Mouse (Mus musculus): ENCODE measurements around the gene Mpv17l. TPM values are rescaled to one million over a fixed set of nuclear protein-coding genes. Genes with fewer than 3 reads are reported as not detected.
"Not testable (repeated sequence)": the region's sequence is repeated elsewhere in the genome, so short reads cannot be mapped to it uniquely, and the experiment has no call there.

Gene Mpv17l
- polyA plus RNA-seq, 1 experiment from 2014 or later, result 2.0 TPM

GRCm38 (mm10) chr16:13940139-13940846 lies 37.3 kb downstream of the Mpv17l start:
- WGBS, result 5% methylated on average over 28 of the region's 28 CpGs
- Histone ChIP-seq H3K27me3 (peaks cover 21% of the 10 kb centered on the region), H3K4me1 (replicated peaks) (peaks cover 7% of the 10 kb centered on the region; the same call in 1 of the 2 replicates), H3K27ac (no peak overlapping the region), H3K9me3 (replicated peaks) (no peaks in the 10 kb centered on the region), H3K36me3 (no peaks in the 10 kb centered on the region), H3K4me2 (peak overlapping the region; percentile 99), H3K9ac (peak overlapping the region; percentile 56), H3K4me3 (peak overlapping the region; percentile 64)
- ATAC-seq (replicated peaks; ENCODE audit: insufficient number of reproducible peaks, insufficient read depth, low FRiP score, low read depth), result peak; percentile 78

- Histone ChIP-seq H3K4me3 (peak overlapping the region; percentile 64), H3K36me3 (no peaks in the 10 kb centered on the region), H3K9ac (peak overlapping the region; percentile 56), H3K9me3 (replicated peaks) (no peaks in the 10 kb centered on the region), H3K4me1 (replicated peaks) (peaks cover 7% of the 10 kb centered on the region; the same call in 1 of the 2 replicates), H3K4me2 (peak overlapping the region; percentile 99), H3K27me3 (peaks cover 21% of the 10 kb centered on the region), H3K27ac (no peak overlapping the region)
- peak; percentile 50 for ATAC-seq (replicated peaks; ENCODE audit: insufficient number of reproducible peaks, insufficient read depth, low FRiP score, low read depth)
- 2% methylated on average over 34 of the region's 34 CpGs for WGBS
Measured at GRCm38 (mm10) chr16:13940847-13941395, 38.0 kb downstream of the Mpv17l start.

GRCm38 (mm10) chr16:13944178-13944577 lies 41.2 kb downstream of the Mpv17l start:
- no peak for ATAC-seq (replicated peaks; ENCODE audit: insufficient number of reproducible peaks, insufficient read depth, low FRiP score, low read depth)
- H3K4me2 ChIP-seq, result no peak overlapping the region
- peaks cover 7% of the 10 kb centered on the region; the same call in 1 of the 2 replicates for H3K4me1 ChIP-seq (replicated peaks)
- peaks cover 21% of the 10 kb centered on the region for H3K27me3 ChIP-seq
- no peaks in the 10 kb centered on the region for H3K9me3 ChIP-seq (replicated peaks)
- 39% methylated on average over 4 of the region's 4 CpGs for WGBS
- H3K9ac ChIP-seq, result no peak overlapping the region
- no peak overlapping the region for H3K4me3 ChIP-seq
- H3K36me3 ChIP-seq, result no peaks in the 10 kb centered on the region
- H3K27ac ChIP-seq, result no peak overlapping the region

GRCm38 (mm10) chr16:13944752-13945151 lies 41.8 kb downstream of the Mpv17l start:
- peaks cover 7% of the 10 kb centered on the region; the same call in 1 of the 2 replicates for H3K4me1 ChIP-seq (replicated peaks)
- no peak overlapping the region for H3K9ac ChIP-seq
- no peak for ATAC-seq (replicated peaks; ENCODE audit: insufficient number of reproducible peaks, insufficient read depth, low FRiP score, low read depth)
- H3K36me3 ChIP-seq, result no peaks in the 10 kb centered on the region
- no peak overlapping the region for H3K27ac ChIP-seq
- H3K9me3 ChIP-seq (replicated peaks), result no peaks in the 10 kb centered on the region
- H3K4me3 ChIP-seq, result no peak overlapping the region
- peaks cover 21% of the 10 kb centered on the region for H3K27me3 ChIP-seq
- no peak overlapping the region for H3K4me2 ChIP-seq
- 71% methylated on average over 5 of the region's 5 CpGs for WGBS

- H3K9ac ChIP-seq, result no peak overlapping the region
- no peak overlapping the region for H3K27ac ChIP-seq
- H3K4me3 ChIP-seq, result no peak overlapping the region
- 65% methylated on average over 4 of the region's 4 CpGs for WGBS
- no peak overlapping the region for H3K4me2 ChIP-seq
- H3K9me3 ChIP-seq (replicated peaks), result no peaks in the 10 kb centered on the region
- peaks cover 7% of the 10 kb centered on the region; the same call in 1 of the 2 replicates for H3K4me1 ChIP-seq (replicated peaks)
- ATAC-seq (replicated peaks; ENCODE audit: insufficient number of reproducible peaks, insufficient read depth, low FRiP score, low read depth), result no peak
- H3K36me3 ChIP-seq, result no peaks in the 10 kb centered on the region
- peaks cover 21% of the 10 kb centered on the region for H3K27me3 ChIP-seq
Measured at GRCm38 (mm10) chr16:13945153-13945552, 42.2 kb downstream of the Mpv17l start.

- Histone ChIP-seq H3K9me3 (replicated peaks) (no peaks in the 10 kb centered on the region), H3K9ac (no peak overlapping the region), H3K4me3 (no peak overlapping the region), H3K36me3 (no peaks in the 10 kb centered on the region), H3K4me2 (no peak overlapping the region), H3K27me3 (peaks cover 13% of the 10 kb centered on the region), H3K27ac (no peak overlapping the region), H3K4me1 (replicated peaks) (no peaks in the 10 kb centered on the region)
- no peak; the same call in 1 of the 2 replicates for ATAC-seq (replicated peaks; ENCODE audit: insufficient number of reproducible peaks, insufficient read depth, low FRiP score, low read depth)
- 88% methylated on average over 1 of the region's 1 CpGs for WGBS
Measured at GRCm38 (mm10) chr16:13946306-13946705, 43.3 kb downstream of the Mpv17l start.

GRCm38 (mm10) chr16:13951245-13951644 lies 48.3 kb downstream of the Mpv17l start:
- Histone ChIP-seq H3K4me2 (no peak overlapping the region), H3K4me1 (replicated peaks) (no peaks in the 10 kb centered on the region), H3K4me3 (no peak overlapping the region), H3K9ac (no peak overlapping the region), H3K9me3 (replicated peaks) (no peaks in the 10 kb centered on the region), H3K36me3 (no peaks in the 10 kb centered on the region), H3K27ac (no peak overlapping the region), H3K27me3 (no peaks in the 10 kb centered on the region)
- WGBS, result 78% methylated on average over 3 of the region's 3 CpGs
- ATAC-seq (replicated peaks; ENCODE audit: insufficient number of reproducible peaks, insufficient read depth, low FRiP score, low read depth), result no peak

- Histone ChIP-seq H3K9me3 (replicated peaks) (no peaks in the 10 kb centered on the region), H3K4me2 (no peak overlapping the region), H3K36me3 (no peaks in the 10 kb centered on the region), H3K27me3 (no peaks in the 10 kb centered on the region), H3K27ac (no peak overlapping the region), H3K4me1 (replicated peaks) (no peaks in the 10 kb centered on the region), H3K9ac (no peak overlapping the region), H3K4me3 (no peak overlapping the region)
- ATAC-seq (replicated peaks; ENCODE audit: insufficient number of reproducible peaks, insufficient read depth, low FRiP score, low read depth), result no peak
- WGBS, result 35% methylated on average over 1 of the region's 1 CpGs
Measured at GRCm38 (mm10) chr16:13962053-13962452, 59.1 kb downstream of the Mpv17l start.

GRCm38 (mm10) chr16:13969096-13969495 lies 66.1 kb downstream of the Mpv17l start:
- Histone ChIP-seq H3K36me3 (no peaks in the 10 kb centered on the region), H3K4me1 (replicated peaks) (no peaks in the 10 kb centered on the region), H3K4me3 (no peak overlapping the region), H3K27ac (no peak overlapping the region), H3K27me3 (no peaks in the 10 kb centered on the region), H3K9ac (no peak overlapping the region), H3K4me2 (no peak overlapping the region), H3K9me3 (replicated peaks) (no peaks in the 10 kb centered on the region)
- ATAC-seq (replicated peaks; ENCODE audit: insufficient number of reproducible peaks, insufficient read depth, low FRiP score, low read depth), result no peak
- WGBS, result 87% methylated on average over 1 of the region's 1 CpGs

DNA sequence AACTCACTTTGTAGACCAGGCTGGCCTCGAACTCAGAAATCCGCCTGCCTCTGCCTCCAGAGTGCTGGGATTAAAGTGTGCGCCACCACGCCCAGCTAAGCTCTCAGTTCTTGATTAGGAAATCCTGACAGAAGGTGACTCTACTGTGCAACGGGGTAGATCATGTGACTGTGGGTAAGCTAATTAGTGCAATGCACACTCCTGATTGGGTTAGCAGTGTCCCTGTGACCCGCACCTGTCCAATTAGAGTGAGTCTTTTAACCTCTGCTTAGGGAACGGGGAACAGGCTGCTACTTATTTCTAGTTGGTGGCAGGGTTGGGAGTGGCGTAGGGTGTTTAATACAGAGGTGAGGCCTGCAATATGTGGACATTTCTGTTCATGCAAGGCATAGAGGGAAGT lies 69.1 kb downstream of the Mpv17l start:
- whole genome bisulfite sequencing, result 83% methylated on average over 8 of the region's 8 CpGs
- H3K27me3 ChIP-seq, result no peaks in the 10 kb centered on the region

GRCm38 (mm10) chr16:13976358-13976896 lies 73.5 kb downstream of the Mpv17l start:
- H3K9me3 ChIP-seq (replicated peaks); H3K36me3 ChIP-seq; H3K4me2 ChIP-seq; H3K9ac ChIP-seq; ATAC-seq (replicated peaks; ENCODE audit: insufficient number of reproducible peaks, insufficient read depth, low FRiP score, low read depth); H3K4me3 ChIP-seq; H3K27me3 ChIP-seq; H3K4me1 ChIP-seq (replicated peaks); H3K27ac ChIP-seq: not testable (repeated sequence)
- 80% methylated on average over 4 of the region's 4 CpGs for WGBS

More for the DNA sequence above, 69.1 kb downstream of the Mpv17l start:
- Histone ChIP-seq H3K9ac (no peak overlapping the region), H3K4me3 (no peak overlapping the region), H3K27ac (no peak overlapping the region), H3K36me3 (no peaks in the 10 kb centered on the region), H3K4me2 (no peak overlapping the region), H3K4me1 (replicated peaks) (no peaks in the 10 kb centered on the region), H3K9me3 (replicated peaks) (no peaks in the 10 kb centered on the region)
- ATAC-seq (replicated peaks; ENCODE audit: insufficient number of reproducible peaks, insufficient read depth, low FRiP score, low read depth), result no peak

Measured in heart, embryonic 15.5 days (tissue).